Mouse (Mus musculus) intestine, embryonic 16.5 days (tissue): ENCODE measurements around the gene Gm39653. TPM values are rescaled to one million over a fixed set of nuclear protein-coding genes. Genes with fewer than 3 reads are reported as not detected.
"Not testable (repeated sequence)": the region's sequence is repeated elsewhere in the genome, so short reads cannot be mapped to it uniquely, and the experiment has no call there.

ENCODE experiments used
- ATAC-seq: fragments of 200-750 bp; cut with Nextera tagmentation; 2 replicates; pipeline ENCODE4 v1.8.0; 2017; ENCODE audit warnings: moderate TSS enrichment, moderate library complexity
- H3K27ac ChIP-seq: fragments of 300-500 bp; sonication (generic); 2 replicates; pipeline ENCODE4 v1.5.1; 2014; ENCODE audit warnings: mild to moderate bottlenecking, low read length
- H3K27me3 ChIP-seq: fragments of 300-500 bp; sonication (generic); replicated peaks from 2 replicates; pipeline ENCODE4 v1.6.1; 2014; ENCODE audit warnings: low read length, control low read depth, mixed read lengths; ENCODE audit not compliant: control insufficient read depth, insufficient read depth
- H3K36me3 ChIP-seq: fragments of 300-500 bp; sonication (generic); 2 replicates; pipeline ENCODE4 v1.6.1; 2014; ENCODE audit warnings: low read length, control low read depth; ENCODE audit not compliant: control insufficient read depth, insufficient read depth
- H3K4me1 ChIP-seq: fragments of 300-500 bp; sonication (generic); 2 replicates; pipeline ENCODE4 v1.6.1; 2014; ENCODE audit warnings: low read length, control low read depth, mixed read lengths; ENCODE audit not compliant: control insufficient read depth, insufficient read depth
- H3K4me2 ChIP-seq: fragments of 300-500 bp; sonication (generic); 2 replicates; pipeline ENCODE4 v1.6.1; 2014; ENCODE audit warnings: low read depth, low read length, control low read depth
- H3K4me3 ChIP-seq: fragments of 300-500 bp; sonication (generic); 2 replicates; pipeline ENCODE4 v1.5.1; 2014; ENCODE audit warnings: mild to moderate bottlenecking, low read length
- H3K9ac ChIP-seq: fragments of 300-500 bp; sonication (generic); 2 replicates; pipeline ENCODE4 v1.6.1; 2014; ENCODE audit warnings: low read depth, low read length
- H3K9me3 ChIP-seq: fragments of 300-500 bp; sonication (generic); 2 replicates; pipeline ENCODE4 v1.6.1; 2016; ENCODE audit warnings: low read length, control low read depth; ENCODE audit not compliant: control insufficient read depth
- WGBS: fragments of 180-500 bp; shearing (Covaris S2); extraction: QIAGEN DNeasy Blood & Tissue Kit; methylation state at CpG from one replicate; pipeline ENCODE4 v1.1.7; 2014; 5-methylcytosine and 5-hydroxymethylcytosine counted together
- polyA plus RNA-seq: library from polyadenylated mRNA; unstranded; fragments of >200 nt; fragmentation: Nextera tagmentation; extraction: Ambion mirVana; gene quantifications from 2 replicates; pipeline ENCODE4 v1.2.1, GENCODE M21; 2015

Gm39653 gene
- polyA plus RNA-seq, 1 experiment from 2014 or later = not detected

DNA sequence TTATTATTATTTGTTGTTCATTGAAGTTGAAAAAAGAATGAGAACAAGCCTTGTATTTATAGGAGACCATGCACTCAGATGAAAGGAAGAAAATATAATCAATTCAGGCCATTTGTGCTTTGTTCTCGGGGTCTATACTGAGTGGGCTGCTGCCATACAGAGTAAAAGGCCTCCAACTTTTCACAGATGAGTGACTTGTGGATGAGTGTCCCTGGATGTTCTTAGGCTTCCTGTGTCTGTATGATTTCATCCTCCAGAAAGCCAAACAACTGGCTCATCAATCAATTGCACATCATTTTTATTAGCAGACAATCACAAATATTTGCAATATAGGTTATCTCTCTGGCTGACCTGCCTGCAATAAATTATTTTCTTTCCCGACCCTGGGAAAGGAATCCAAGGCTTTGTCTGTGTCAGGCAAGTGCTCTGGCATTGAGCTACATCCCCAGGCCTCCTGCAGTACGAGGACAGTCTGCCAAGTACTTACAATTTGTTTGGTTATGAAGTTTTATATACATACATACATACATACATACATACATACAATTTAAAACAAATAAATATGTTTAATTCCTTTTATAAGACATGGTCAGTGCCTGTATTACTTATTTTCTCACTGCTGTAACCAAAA is 11.8 kb upstream of the Gm39653 start:
- Histone ChIP-seq H3K9me3 (no peaks in the 10 kb centered on the region), H3K4me2 (no peak overlapping the region), H3K27me3 (no peaks in the 10 kb centered on the region), H3K36me3 (no peaks in the 10 kb centered on the region), H3K4me1 (no peaks in the 10 kb centered on the region), H3K4me3 (no peak overlapping the region), H3K9ac (no peak overlapping the region), H3K27ac (no peak overlapping the region)
- ATAC-seq = no peak
- 15% methylated on average over 3 of the region's 3 CpGs for WGBS

DNA sequence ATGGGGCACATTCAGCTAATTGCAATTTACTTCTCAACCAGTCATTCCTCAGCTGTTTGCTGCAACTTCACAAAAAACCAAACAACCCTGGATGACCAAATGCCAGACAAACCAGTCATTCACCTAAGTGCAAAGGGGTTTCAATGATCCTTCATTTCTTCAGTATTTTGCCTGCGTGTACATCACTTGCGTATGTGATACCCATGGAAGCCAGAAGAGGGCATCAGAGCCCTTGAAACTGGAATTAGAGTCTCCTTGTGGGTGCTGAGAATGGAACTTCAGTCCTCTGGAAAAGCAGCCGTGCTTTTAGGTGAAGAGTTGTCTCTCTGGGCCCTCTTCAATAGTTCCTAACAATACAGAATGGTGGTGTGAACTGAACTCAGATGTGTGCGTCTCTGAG is 6.2 kb upstream of the Gm39653 start:
- Histone ChIP-seq H3K4me1 (no peaks in the 10 kb centered on the region), H3K4me3 (no peak overlapping the region), H3K4me2 (no peak overlapping the region), H3K27me3 (no peaks in the 10 kb centered on the region), H3K27ac (no peak overlapping the region), H3K9me3 (no peaks in the 10 kb centered on the region), H3K36me3 (no peaks in the 10 kb centered on the region), H3K9ac (no peak overlapping the region)
- 90% methylated on average over 4 of the region's 4 CpGs for WGBS
- no peak for ATAC-seq

DNA sequence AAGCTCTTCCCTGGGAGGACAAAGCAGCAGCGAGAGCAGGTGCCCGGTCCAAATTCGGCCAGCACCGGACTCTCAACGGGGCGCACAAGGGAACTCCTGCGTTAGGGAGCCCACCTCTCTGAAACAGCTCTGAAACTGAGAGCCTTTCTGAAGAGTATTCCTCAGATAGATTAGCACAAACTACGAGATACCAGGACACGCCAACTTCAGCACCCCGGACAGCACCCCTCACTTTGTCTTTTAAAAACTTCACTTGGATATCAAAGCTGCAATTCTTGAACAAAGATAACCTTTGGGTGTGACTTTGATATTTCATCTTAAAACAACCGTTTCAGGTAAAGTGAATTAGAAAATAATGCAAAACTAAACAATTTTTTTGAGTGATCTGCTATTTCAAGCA is 1.2 kb upstream of the Gm39653 start:
- 3% methylated on average over 11 of the region's 11 CpGs for WGBS
- Histone ChIP-seq H3K27ac (no peak overlapping the region), H3K4me1 (no peaks in the 10 kb centered on the region), H3K9ac (no peak overlapping the region), H3K4me2 (no peak overlapping the region), H3K27me3 (no peaks in the 10 kb centered on the region), H3K4me3 (no peak overlapping the region), H3K9me3 (no peaks in the 10 kb centered on the region), H3K36me3 (no peaks in the 10 kb centered on the region)
- ATAC-seq = no peak

DNA sequence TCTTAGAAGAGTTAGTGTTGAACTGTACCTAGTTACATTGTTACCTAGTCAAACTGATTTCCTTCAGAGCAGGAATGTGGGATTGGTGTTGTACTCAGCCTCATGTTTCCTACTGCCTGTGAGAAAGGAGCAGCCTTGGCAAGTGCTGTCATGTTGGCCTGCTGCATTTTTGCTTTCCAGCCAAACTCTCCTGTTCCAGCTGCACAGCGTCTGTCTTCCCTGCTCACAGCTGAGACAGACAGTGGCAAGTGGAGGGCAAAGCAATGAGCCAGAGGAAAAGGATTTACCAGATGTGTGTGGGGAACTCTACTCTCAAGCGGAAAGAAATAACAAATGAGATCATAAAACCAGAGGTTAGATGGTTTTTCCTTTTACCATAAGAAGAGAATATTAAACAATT is 12.4 kb downstream of the Gm39653 start:
- Histone ChIP-seq H3K36me3 (no peaks in the 10 kb centered on the region), H3K4me2 (no peak overlapping the region), H3K4me3 (no peak overlapping the region), H3K4me1 (no peaks in the 10 kb centered on the region), H3K9ac (no peak overlapping the region), H3K27ac (no peak overlapping the region), H3K27me3 (no peaks in the 10 kb centered on the region), H3K9me3 (no peaks in the 10 kb centered on the region)
- 38% methylated on average over 2 of the region's 2 CpGs for WGBS
- ATAC-seq = no peak

DNA sequence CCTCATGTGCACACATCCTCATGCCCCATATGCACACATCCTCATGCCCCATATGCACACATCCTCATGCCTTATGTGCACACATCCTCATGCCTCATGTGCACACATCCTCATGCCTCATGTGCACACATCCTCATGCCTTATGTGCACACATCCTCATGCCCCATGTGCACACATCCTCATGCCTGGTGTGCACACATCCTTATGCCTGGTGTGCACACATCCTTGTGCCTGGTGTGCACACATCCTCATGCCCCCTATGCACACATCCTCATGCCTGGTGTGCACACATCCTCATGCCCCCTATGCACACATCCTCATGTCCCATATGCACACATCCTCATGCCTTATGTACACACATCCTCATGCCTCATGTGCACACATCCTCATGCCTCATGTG is 14.6 kb downstream of the Gm39653 start:
- H3K27me3 ChIP-seq, ATAC-seq, H3K36me3 ChIP-seq, H3K27ac ChIP-seq, H3K4me2 ChIP-seq, H3K9ac ChIP-seq, H3K4me1 ChIP-seq, H3K4me3 ChIP-seq, H3K9me3 ChIP-seq: not testable (repeated sequence)

DNA sequence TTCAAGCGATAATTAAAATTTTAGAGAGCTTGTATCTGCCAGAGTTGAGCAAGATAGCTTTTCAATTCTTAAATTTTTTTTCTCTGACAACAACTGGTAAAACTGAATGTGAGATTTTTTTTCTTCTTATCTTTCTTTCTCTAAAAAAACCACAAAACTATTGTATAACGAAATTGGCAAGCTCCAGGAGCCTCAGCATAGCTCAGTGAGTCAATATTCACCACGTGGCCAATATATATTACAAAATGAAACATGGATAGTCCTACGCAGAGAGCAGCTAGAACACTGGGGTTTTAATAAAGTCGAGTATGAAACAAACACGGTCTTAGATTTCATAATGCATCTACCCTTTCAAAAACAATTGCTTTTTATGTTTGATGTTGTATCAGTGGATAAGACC is 24.2 kb downstream of the Gm39653 start:
- Histone ChIP-seq H3K4me2 (no peak overlapping the region), H3K4me3 (no peak overlapping the region), H3K9ac (no peak overlapping the region), H3K27me3 (no peaks in the 10 kb centered on the region), H3K4me1 (no peaks in the 10 kb centered on the region), H3K27ac (no peak overlapping the region), H3K9me3 (no peaks in the 10 kb centered on the region), H3K36me3 (no peaks in the 10 kb centered on the region)
- WGBS = 75% methylated on average over 6 of the region's 6 CpGs
- ATAC-seq = no peak

DNA sequence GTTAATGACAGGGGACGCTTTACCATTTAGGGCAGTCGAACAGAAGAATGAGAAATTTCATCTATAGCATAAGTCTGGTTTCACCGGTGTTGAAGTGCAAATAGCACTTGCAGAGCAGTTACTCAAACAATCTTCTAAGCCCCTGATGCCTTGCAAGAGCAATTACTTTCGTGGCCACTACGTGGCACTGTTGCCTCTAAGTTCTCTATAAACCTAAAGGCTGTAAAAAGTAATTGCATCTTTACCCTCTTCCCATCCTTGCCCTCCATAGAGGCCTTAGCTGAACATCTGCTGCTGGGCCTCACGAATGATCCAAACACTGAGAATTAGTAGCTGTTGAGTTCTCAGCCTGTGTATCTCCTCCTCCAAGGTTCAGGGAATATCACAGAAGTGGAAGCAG is 42.2 kb downstream of the Gm39653 start:
- WGBS = 7% methylated on average over 6 of the region's 6 CpGs
- no peak overlapping the region for H3K9ac ChIP-seq
- H3K4me3 ChIP-seq = no peak overlapping the region
- no peaks in the 10 kb centered on the region for H3K36me3 ChIP-seq
- H3K27me3 ChIP-seq = no peaks in the 10 kb centered on the region
- no peak overlapping the region for H3K4me2 ChIP-seq
- H3K9me3 ChIP-seq = no peaks in the 10 kb centered on the region
- no peaks in the 10 kb centered on the region for H3K4me1 ChIP-seq
- H3K27ac ChIP-seq = no peak overlapping the region
- ATAC-seq = no peak

DNA sequence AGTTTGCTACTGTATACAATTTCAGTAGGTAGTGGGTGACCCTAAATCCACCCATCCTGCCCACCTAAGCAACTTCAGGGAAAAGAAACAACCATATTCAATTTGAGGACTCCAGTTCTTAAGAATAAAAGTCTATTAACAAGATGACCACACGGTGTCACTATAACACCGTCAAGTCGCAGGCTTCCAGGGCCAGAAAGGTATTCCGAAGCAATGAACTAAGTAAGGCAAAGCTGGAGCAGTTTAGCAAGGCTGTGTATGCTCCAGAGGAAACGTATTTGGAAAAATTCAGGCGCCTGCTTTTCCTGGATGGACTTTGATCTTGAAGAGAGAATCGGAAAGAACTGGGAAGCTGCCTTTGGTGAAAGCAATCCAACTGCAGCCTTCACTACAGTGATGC is 43.8 kb downstream of the Gm39653 start:
- Histone ChIP-seq H3K4me1 (no peaks in the 10 kb centered on the region), H3K36me3 (no peaks in the 10 kb centered on the region), H3K4me2 (no peak overlapping the region), H3K4me3 (no peak overlapping the region), H3K9me3 (no peaks in the 10 kb centered on the region), H3K27ac (no peak overlapping the region), H3K9ac (no peak overlapping the region), H3K27me3 (no peaks in the 10 kb centered on the region)
- WGBS = 1% methylated on average over 7 of the region's 7 CpGs
- ATAC-seq = peak; percentile 59; the same call in 1 of the 2 replicates

DNA sequence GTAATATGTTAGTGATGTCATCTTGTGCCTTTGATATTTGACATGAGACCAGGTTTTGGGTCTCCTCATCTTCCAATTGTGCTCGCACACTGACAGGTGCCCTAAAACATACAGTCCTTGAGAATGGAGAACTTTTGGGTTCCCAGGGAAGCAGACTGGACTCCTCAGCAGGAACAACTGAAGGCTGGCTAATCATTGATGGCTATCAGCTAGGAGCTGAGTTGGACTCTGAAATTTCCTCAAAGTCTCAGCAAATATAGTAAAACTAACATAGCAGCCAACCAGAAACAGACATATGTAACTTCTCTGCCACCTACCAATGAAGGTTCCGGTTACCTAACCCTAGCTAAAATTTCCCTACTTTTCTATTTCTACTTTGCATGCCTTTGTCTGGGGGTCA is 50.3 kb downstream of the Gm39653 start:
- Histone ChIP-seq H3K9ac (no peak overlapping the region), H3K36me3 (no peaks in the 10 kb centered on the region), H3K27me3 (no peaks in the 10 kb centered on the region), H3K9me3 (no peaks in the 10 kb centered on the region), H3K4me2 (no peak overlapping the region), H3K27ac (no peak overlapping the region), H3K4me1 (no peaks in the 10 kb centered on the region), H3K4me3 (no peak overlapping the region)
- 75% methylated on average over 2 of the region's 2 CpGs for WGBS
- peak; percentile 62 for ATAC-seq

DNA sequence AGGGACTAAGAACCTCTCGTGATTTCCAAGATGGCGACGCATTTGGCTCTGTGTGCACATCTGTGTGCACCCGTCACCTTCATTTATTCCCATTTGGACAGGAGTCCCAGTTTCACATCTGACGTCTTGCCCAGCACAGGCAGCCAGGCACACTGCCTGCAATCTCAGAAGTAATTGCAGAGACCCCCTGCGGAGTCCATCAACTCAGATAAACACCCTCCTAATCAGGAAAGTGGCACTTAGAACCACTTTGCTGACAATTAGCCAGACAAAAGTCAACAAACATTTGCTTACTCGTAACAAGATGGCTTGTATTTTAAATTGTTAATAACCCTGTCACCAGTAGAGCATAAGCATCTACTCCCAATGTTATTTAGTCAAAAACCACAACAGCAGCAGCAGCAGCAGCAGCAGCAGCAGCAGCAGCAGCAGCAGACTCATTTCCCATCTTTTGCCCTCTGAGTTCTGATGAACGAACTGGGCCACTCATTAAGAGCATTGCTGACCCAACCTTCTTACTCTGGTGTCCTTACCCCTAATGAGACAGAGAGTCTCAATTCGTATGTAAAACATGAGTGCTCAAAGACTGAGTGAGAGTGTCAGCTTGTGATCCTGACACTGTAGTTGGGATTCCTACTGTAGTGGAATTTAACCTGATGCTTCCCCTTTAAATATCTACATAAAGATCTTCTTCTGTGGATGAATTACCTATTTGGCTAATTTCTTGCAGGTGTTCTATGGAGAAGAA is 51.6 kb downstream of the Gm39653 start:
- Histone ChIP-seq H3K4me1 (no peaks in the 10 kb centered on the region), H3K36me3 (no peaks in the 10 kb centered on the region), H3K27me3 (no peaks in the 10 kb centered on the region), H3K27ac (no peak overlapping the region), H3K9ac (no peak overlapping the region), H3K9me3 (no peaks in the 10 kb centered on the region), H3K4me2 (no peak overlapping the region), H3K4me3 (no peak overlapping the region)
- WGBS = 47% methylated on average over 9 of the region's 9 CpGs
- ATAC-seq = no peak
